ENCODE assay signal across 8 mouse cellular contexts in the genomic region with DNA sequence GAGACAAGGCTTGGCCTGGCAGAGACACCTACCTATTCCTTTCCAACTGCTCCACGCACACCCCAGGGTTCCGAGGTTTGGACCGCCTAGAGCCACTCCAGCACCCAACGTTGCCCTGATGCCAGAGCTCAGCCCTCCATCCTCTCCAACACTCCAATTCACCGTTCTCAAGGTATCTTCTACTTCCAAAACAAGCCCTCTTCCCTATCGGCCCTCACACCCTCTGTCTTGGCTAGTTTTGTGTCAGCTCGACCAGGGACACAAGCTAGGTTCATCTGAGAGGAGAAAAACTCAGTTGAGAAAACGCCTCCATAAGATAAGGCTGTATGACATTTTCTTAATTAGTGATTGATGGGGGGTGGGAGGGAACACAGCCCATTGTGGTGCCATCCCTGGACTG. TPM values are rescaled to one million over a fixed set of nuclear protein-coding genes. Genes with fewer than 3 reads are reported as not detected.
DNase-seq lines count a peak whose midpoint lies in the region; ATAC-seq lines count a peak whose summit lies in the region.

A gene (minus strand): TSS at position 101 of the 400 bp plus-strand sequence.

- peak within 1 kb of the TSS; percentile 98 for H3K9ac ChIP-seq in heart, embryonic 13.5 days

- ATAC-seq in heart, embryonic 13.5 days (ENCODE audit: extremely low read depth, insufficient number of reproducible peaks, low FRiP score, low TSS enrichment), result no peak; the same call in 1 of the 2 replicates

- peak within 1 kb of the TSS; percentile 93 for H3K4me3 ChIP-seq in embryonic facial prominence, embryonic 10.5 days
- peak within 1 kb of the TSS; percentile 95 for H3K4me3 ChIP-seq in heart, embryonic 13.5 days

- H3K36me3 ChIP-seq in embryonic facial prominence, embryonic 10.5 days (replicated peaks), result peaks cover 23% of the 10 kb centered on the region
- peaks cover 24% of the 10 kb centered on the region for H3K36me3 ChIP-seq in heart, embryonic 13.5 days

- H3K27ac ChIP-seq in embryonic facial prominence, embryonic 10.5 days (replicated peaks), result peak within 1 kb of the TSS; percentile 91
- peak within 1 kb of the TSS; percentile 91 for H3K27ac ChIP-seq in heart, embryonic 13.5 days (replicated peaks)

- DNase-seq in layer of hippocampus, adult 8-10 months (ENCODE audit: low spot score in 2 of 2), result no peak
- no peak for DNase-seq in layer of hippocampus, adult 11-12 months (ENCODE audit: low spot score)
- DNase-seq in embryonic facial prominence, embryonic 10.5 days (ENCODE audit: low spot score), result no peak
- no peak for DNase-seq in left cerebral cortex, postnatal 14 days (ENCODE audit: low spot score in 2 of 2)
- peak; percentile 23 for DNase-seq in naive thymus-derived CD4-positive, alpha-beta T cell, adult 2 months (ENCODE audit: low read depth)
- no peak for DNase-seq in right cerebral cortex, postnatal 10 days (ENCODE audit: low spot score in 2 of 2)
- DNase-seq in cerebellum, adult 18-20 months, result no peak

- 75% methylated on average over 8 of the region's 8 CpGs for WGBS in embryonic facial prominence, embryonic 10.5 days
- 55% methylated on average over 8 of the region's 8 CpGs for WGBS in heart, embryonic 13.5 days

- peaks cover 20% of the 10 kb centered on the region for H3K4me1 ChIP-seq in embryonic facial prominence, embryonic 10.5 days
- peaks cover 20% of the 10 kb centered on the region for H3K4me1 ChIP-seq in heart, embryonic 13.5 days

- H3K4me2 ChIP-seq in heart, embryonic 13.5 days, result peak within 1 kb of the TSS; percentile 88

- H3K9me3 ChIP-seq in embryonic facial prominence, embryonic 10.5 days, result no peaks in the 10 kb centered on the region
- H3K9me3 ChIP-seq in heart, embryonic 13.5 days, result no peaks in the 10 kb centered on the region

- H3K27me3 ChIP-seq in embryonic facial prominence, embryonic 10.5 days (replicated peaks; ENCODE audit: low read depth, poor library complexity, severe bottlenecking), result no peaks in the 10 kb centered on the region
- no peaks in the 10 kb centered on the region for H3K27me3 ChIP-seq in heart, embryonic 13.5 days (replicated peaks)

- intact Hi-C loops in left cerebral cortex, postnatal 14 days (cut with DNase I), result no loop called here

RNA-seq across cellular contexts. Expression of the gene that starts here (rescaled TPM):
- total RNA-seq in layer of hippocampus, adult 8-10 months (2022), result 10 to 100 TPM; 89.6 to 98.5 (median 95.2) TPM
- 4.9 and 5.2 TPM in 2 replicates for polyA plus RNA-seq in embryonic facial prominence, embryonic 10.5 days (2016; fragmentation: Nextera tagmentation; extraction: Ambion mirVana)
- 4.9 and 5.1 TPM in 2 replicates for polyA plus RNA-seq in heart, embryonic 13.5 days (2015; fragmentation: Nextera tagmentation; extraction: Ambion mirVana)
- 10 to 100 TPM; 57.6 to 57.9 TPM for total RNA-seq in left cerebral cortex, postnatal 14 days (2021)
